Mouse (Mus musculus) forebrain, embryonic 14.5 days (tissue): ENCODE results near the gene Apba2. TPM values are rescaled to one million over a fixed set of nuclear protein-coding genes. Genes with fewer than 3 reads are reported as not detected.

Experiments used
- ATAC-seq: fragments of 200-750 bp; cut with Nextera tagmentation; 2 replicates; pipeline ENCODE4 v1.8.0; 2017; ENCODE audit warnings: mild to moderate bottlenecking, moderate library complexity
- DNase-seq: peaks from one replicate; pipeline ENCODE4 v3.0.0-alpha.2; 2015; ENCODE audit warnings: low spot score
- H3K27ac ChIP-seq: fragments of 300-500 bp; sonication (generic); 2 replicates; pipeline ENCODE4 v1.5.1; 2014; ENCODE audit warnings: low read depth, mild to moderate bottlenecking, control low read depth, low read length, moderate library complexity
- H3K27me3 ChIP-seq: fragments of 300-500 bp; sonication (generic); replicated peaks from 2 replicates; pipeline ENCODE4 v1.6.1; 2014; ENCODE audit warnings: low read length, control low read depth, mixed read lengths; ENCODE audit not compliant: control insufficient read depth, insufficient read depth
- H3K36me3 ChIP-seq: fragments of 300-500 bp; sonication (generic); 2 replicates; pipeline ENCODE4 v1.6.1; 2014; ENCODE audit warnings: low read length, control low read depth; ENCODE audit not compliant: control insufficient read depth, insufficient read depth
- H3K4me1 ChIP-seq: fragments of 300-500 bp; sonication (generic); 2 replicates; pipeline ENCODE4 v1.6.1; 2014; ENCODE audit warnings: antibody characterized with exemption, low read length, control low read depth; ENCODE audit not compliant: control insufficient read depth, insufficient read depth
- H3K4me2 ChIP-seq: fragments of 300-500 bp; sonication (generic); 2 replicates; pipeline ENCODE4 v1.6.1; 2014; ENCODE audit warnings: mild to moderate bottlenecking, control low read depth, low read length
- H3K4me3 ChIP-seq: fragments of 300-500 bp; sonication (generic); 2 replicates; pipeline ENCODE4 v1.5.1; 2014; ENCODE audit warnings: low read depth, low read length, control low read depth
- H3K9ac ChIP-seq: fragments of 300-500 bp; sonication (generic); 2 replicates; pipeline ENCODE4 v1.6.1; 2014; ENCODE audit warnings: mild to moderate bottlenecking, low read length, control low read depth, moderate library complexity
- H3K9me3 ChIP-seq: fragments of 300-500 bp; sonication (generic); replicated peaks from 2 replicates; pipeline ENCODE4 v1.6.1; 2016; ENCODE audit warnings: low read length, control low read depth, mixed read lengths; ENCODE audit not compliant: control insufficient read depth
- WGBS: fragments of 180-500 bp; shearing (Covaris S2); extraction: QIAGEN DNeasy Blood & Tissue Kit; methylation state at CpG from one replicate; pipeline ENCODE4 v1.1.7; 2014; 5-methylcytosine and 5-hydroxymethylcytosine counted together
- polyA plus RNA-seq: library from polyadenylated mRNA; unstranded; fragments of >200 nt; fragmentation: Nextera tagmentation; extraction: Ambion mirVana; gene quantifications from 2 replicates; pipeline ENCODE4 v1.2.1, GENCODE M21; 2014

Gene Apba2
- polyA plus RNA-seq, 1 experiment from 2014 or later, result 113 TPM

DNA sequence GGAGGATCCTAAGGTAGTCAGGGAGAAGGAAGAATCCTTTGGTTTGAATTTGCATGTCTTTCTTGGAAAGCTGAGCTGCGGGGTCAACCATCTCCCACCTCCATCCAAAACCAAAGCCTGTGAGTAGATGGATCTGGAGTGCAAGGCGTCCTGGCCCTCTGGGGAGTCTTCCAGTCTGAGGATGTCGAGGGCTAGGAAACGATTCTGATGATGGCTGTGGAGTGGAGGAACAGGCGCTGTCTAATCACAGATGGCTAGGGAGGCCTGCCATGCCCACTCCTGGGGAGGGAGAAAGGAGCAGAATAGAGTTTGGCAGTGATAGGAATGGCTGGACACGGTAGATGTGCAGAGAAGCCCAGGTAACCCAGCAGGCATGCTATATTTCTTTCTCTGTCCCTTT, 129.6 kb downstream of the Apba2 start:
- Histone ChIP-seq H3K36me3 (no peaks in the 10 kb centered on the region), H3K9ac (no peak overlapping the region), H3K27ac (0 out of 2 replicates have a peak overlapping the region, but pooled peaks have one; percentile 11), H3K27me3 (no peaks in the 10 kb centered on the region), H3K4me2 (no peak overlapping the region), H3K4me3 (no peak overlapping the region), H3K4me1 (peaks cover 9% of the 10 kb centered on the region), H3K9me3 (no peaks in the 10 kb centered on the region)
- WGBS, result 83% methylated on average over 6 of the region's 6 CpGs
- ATAC-seq, result no peak
- DNase-seq, result no peak

DNA sequence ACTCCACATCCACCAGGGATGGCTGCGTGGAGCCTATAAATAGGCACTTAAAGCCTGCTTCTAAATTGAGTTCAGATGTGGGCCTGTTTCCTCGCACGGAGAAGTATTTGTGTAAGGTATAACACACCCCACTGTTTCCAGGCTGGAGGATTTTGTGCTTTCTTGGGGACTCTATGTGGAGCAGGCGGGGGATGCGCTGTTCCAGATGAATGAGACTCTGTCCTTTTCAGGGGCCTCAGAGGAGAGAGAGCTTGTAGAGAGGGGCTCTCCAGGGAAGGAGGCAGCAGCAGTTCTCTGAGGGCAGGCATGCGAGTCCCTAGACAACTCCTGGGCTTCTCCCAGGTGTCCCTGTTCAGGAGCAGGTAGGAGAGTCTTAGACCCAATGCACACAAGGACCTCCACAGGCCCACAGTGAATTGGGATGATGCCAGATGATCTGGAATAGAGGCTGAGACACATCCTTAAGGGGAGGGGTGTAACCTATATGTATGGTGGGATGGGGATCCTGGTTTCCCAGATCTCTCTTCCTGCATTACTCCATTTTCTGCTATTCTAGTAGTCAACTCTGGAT, 130.4 kb downstream of the Apba2 start:
- Histone ChIP-seq H3K4me2 (no peak overlapping the region), H3K27me3 (no peaks in the 10 kb centered on the region), H3K36me3 (no peaks in the 10 kb centered on the region), H3K4me3 (no peak overlapping the region), H3K9me3 (no peaks in the 10 kb centered on the region), H3K9ac (no peak overlapping the region), H3K4me1 (peaks cover 9% of the 10 kb centered on the region), H3K27ac (no peak overlapping the region)
- ATAC-seq (no peak), DNase-seq (no peak)
- WGBS, result 58% methylated on average over 6 of the region's 6 CpGs

- ATAC-seq, result no peak
- Histone ChIP-seq H3K27me3 (no peaks in the 10 kb centered on the region), H3K4me1 (peaks cover 9% of the 10 kb centered on the region), H3K27ac (no peak overlapping the region), H3K4me3 (no peak overlapping the region), H3K36me3 (no peaks in the 10 kb centered on the region), H3K4me2 (no peak overlapping the region), H3K9ac (no peak overlapping the region), H3K9me3 (no peaks in the 10 kb centered on the region)
- no peak for DNase-seq
- WGBS, result 43% methylated on average over 4 of the region's 4 CpGs
These were observed 131.7 kb downstream of the Apba2 start for GRCm38 (mm10) chr7:64633182-64633581.

- no peak overlapping the region for H3K9ac ChIP-seq
- H3K4me3 ChIP-seq, result no peak overlapping the region
- no peaks in the 10 kb centered on the region for H3K27me3 ChIP-seq
- DNase-seq, result no peak
- H3K9me3 ChIP-seq, result no peaks in the 10 kb centered on the region
- ATAC-seq, result no peak
- H3K36me3 ChIP-seq, result no peaks in the 10 kb centered on the region
- 50% methylated on average over 5 of the region's 5 CpGs for WGBS
- H3K27ac ChIP-seq, result no peak overlapping the region
- H3K4me1 ChIP-seq, result peaks cover 9% of the 10 kb centered on the region
- H3K4me2 ChIP-seq, result no peak overlapping the region
These were observed 132.4 kb downstream of the Apba2 start for GRCm38 (mm10) chr7:64633916-64634315.

GRCm38 (mm10) chr7:64634482-64634881, 133.0 kb downstream of the Apba2 start:
- Histone ChIP-seq H3K36me3 (no peaks in the 10 kb centered on the region), H3K9me3 (no peaks in the 10 kb centered on the region), H3K9ac (no peak overlapping the region), H3K4me2 (no peak overlapping the region), H3K27me3 (no peaks in the 10 kb centered on the region), H3K27ac (no peak overlapping the region), H3K4me3 (no peak overlapping the region), H3K4me1 (peaks cover 9% of the 10 kb centered on the region)
- peak; percentile 54 for DNase-seq
- peak; percentile 60 for ATAC-seq

DNA sequence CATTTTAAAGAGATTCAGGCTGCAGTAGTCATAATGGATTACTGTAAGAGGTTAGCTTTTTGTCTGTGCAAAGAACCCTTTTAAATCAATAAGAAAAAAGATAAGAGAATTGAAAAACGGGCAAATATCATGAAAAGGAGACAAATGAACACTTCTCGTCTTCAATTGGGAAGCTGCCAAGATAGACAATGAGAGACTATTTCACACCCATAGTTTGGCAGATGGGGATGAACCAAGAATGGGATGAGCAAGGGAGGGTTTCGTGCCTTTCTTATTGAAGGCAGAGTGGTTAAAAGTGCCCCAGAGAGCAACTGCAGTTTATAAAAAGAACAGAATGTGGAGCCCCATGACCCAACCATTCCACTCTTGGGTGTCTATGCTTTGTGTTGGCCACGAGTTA, 137.4 kb downstream of the Apba2 start:
- Histone ChIP-seq H3K9me3 (no peaks in the 10 kb centered on the region), H3K27ac (no peak overlapping the region), H3K4me2 (no peak overlapping the region), H3K27me3 (no peaks in the 10 kb centered on the region), H3K4me3 (no peak overlapping the region), H3K36me3 (no peaks in the 10 kb centered on the region), H3K9ac (no peak overlapping the region), H3K4me1 (peaks cover 6% of the 10 kb centered on the region; the same call in 1 of the 2 replicates)
- ATAC-seq (no peak), DNase-seq (no peak)
- 74% methylated on average over 4 of the region's 4 CpGs for WGBS

DNA sequence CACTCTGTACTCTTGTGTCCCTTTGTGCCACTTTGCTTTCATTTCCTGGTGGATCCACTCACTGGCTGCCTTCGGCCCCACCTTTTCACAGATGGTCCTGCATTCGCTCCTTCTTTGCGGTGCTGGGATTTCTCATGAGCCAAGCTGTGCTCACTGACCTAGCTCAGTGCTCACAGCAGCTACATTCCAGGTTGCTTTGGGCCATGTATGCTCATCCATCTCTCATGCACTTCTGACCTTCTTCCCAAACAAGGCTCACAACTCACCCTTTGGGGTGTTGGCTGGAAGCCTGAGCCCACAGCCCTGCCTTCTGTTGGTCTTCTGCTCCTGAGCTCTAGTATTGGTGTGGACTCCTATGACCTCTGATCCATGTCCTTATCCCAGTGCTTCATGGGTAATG, 139.1 kb downstream of the Apba2 start:
- Histone ChIP-seq H3K9me3 (no peaks in the 10 kb centered on the region), H3K4me3 (no peak overlapping the region), H3K36me3 (no peaks in the 10 kb centered on the region), H3K27me3 (no peaks in the 10 kb centered on the region), H3K4me1 (no peaks in the 10 kb centered on the region), H3K27ac (no peak overlapping the region), H3K4me2 (no peak overlapping the region), H3K9ac (no peak overlapping the region)
- DNase-seq (no peak), ATAC-seq (no peak)
- 97% methylated on average over 3 of the region's 3 CpGs for WGBS

- no peak overlapping the region for H3K9ac ChIP-seq
- H3K4me1 ChIP-seq, result no peaks in the 10 kb centered on the region
- H3K27me3 ChIP-seq, result no peaks in the 10 kb centered on the region
- H3K4me3 ChIP-seq, result no peak overlapping the region
- 53% methylated on average over 1 of the region's 1 CpGs for WGBS
- no peak overlapping the region for H3K27ac ChIP-seq
- no peak for DNase-seq
- H3K36me3 ChIP-seq, result no peaks in the 10 kb centered on the region
- ATAC-seq, result no peak
- H3K9me3 ChIP-seq, result no peaks in the 10 kb centered on the region
- no peak overlapping the region for H3K4me2 ChIP-seq
These were observed 141.4 kb downstream of the Apba2 start for GRCm38 (mm10) chr7:64642903-64643302.

DNA sequence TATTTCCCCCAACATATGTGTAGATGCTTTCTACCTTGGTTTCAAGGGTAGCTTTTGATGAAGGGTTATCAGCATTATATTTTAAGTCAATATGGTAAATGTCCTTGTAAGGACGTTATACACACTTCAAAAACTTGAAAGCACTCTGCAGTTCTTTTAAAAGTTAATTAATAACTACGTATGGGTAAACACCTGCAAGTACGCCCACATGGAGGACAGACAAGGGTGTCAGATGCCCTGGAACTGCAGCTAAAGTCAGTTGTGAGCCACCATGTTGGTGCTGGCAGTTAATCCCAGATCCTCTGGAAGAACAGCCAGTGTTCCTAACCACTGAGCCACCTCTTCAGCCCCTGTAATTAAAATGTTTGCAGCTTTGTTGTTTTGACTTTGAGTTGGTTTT, 144.0 kb downstream of the Apba2 start:
- no peak overlapping the region for H3K9ac ChIP-seq
- H3K27me3 ChIP-seq, result no peaks in the 10 kb centered on the region
- DNase-seq, result no peak
- ATAC-seq, result no peak
- H3K4me1 ChIP-seq, result peaks cover 7% of the 10 kb centered on the region
- no peaks in the 10 kb centered on the region for H3K36me3 ChIP-seq
- no peak overlapping the region for H3K4me2 ChIP-seq
- H3K4me3 ChIP-seq, result no peak overlapping the region
- no peak overlapping the region for H3K27ac ChIP-seq
- H3K9me3 ChIP-seq, result no peaks in the 10 kb centered on the region
- WGBS, result 79% methylated on average over 3 of the region's 3 CpGs
